Mouse (Mus musculus) limb, embryonic 11.5 days (tissue): ENCODE results near the gene Olfr867. TPM values are rescaled to one million over a fixed set of nuclear protein-coding genes. Genes with fewer than 3 reads are reported as not detected.

Experiments used
- ATAC-seq: fragments of 200-750 bp; cut with Nextera tagmentation; 2 replicates; pipeline ENCODE4 v1.8.0; 2017; ENCODE audit warnings: low read depth; ENCODE audit not compliant: insufficient number of reproducible peaks, low FRiP score, low TSS enrichment
- DNase-seq: peaks from one replicate; pipeline ENCODE4 v3.0.0-alpha.2; 2015; ENCODE audit warnings: low spot score
- H3K27ac ChIP-seq: fragments of 300-500 bp; sonication (generic); replicated peaks from 2 replicates; pipeline ENCODE4 v1.5.1; 2014; ENCODE audit warnings: low read depth, mild to moderate bottlenecking, low read length
- H3K27me3 ChIP-seq: fragments of 300-500 bp; sonication (generic); 2 replicates; pipeline ENCODE4 v1.6.1; 2014; ENCODE audit warnings: mild to moderate bottlenecking, low read length, mixed read lengths; ENCODE audit not compliant: control insufficient read depth, insufficient read depth
- H3K36me3 ChIP-seq: fragments of 300-500 bp; sonication (generic); 2 replicates; pipeline ENCODE4 v1.6.1; 2014; ENCODE audit warnings: mild to moderate bottlenecking, low read length, moderate library complexity, mixed read lengths; ENCODE audit not compliant: control insufficient read depth, insufficient read depth
- H3K4me1 ChIP-seq: fragments of 300-500 bp; sonication (generic); 2 replicates; pipeline ENCODE4 v1.6.1; 2014; ENCODE audit warnings: low read length, mixed read lengths; ENCODE audit not compliant: control insufficient read depth, insufficient read depth
- H3K4me2 ChIP-seq: fragments of 300-500 bp; sonication (generic); 2 replicates; pipeline ENCODE4 v1.6.1; 2014; ENCODE audit warnings: low read depth, mild to moderate bottlenecking, moderate library complexity; ENCODE audit not compliant: severe bottlenecking
- H3K4me3 ChIP-seq: fragments of 300-500 bp; sonication (generic); 2 replicates; pipeline ENCODE4 v1.5.1; 2014; ENCODE audit warnings: low read depth, low read length
- H3K9ac ChIP-seq: fragments of 300-500 bp; sonication (generic); 2 replicates; pipeline ENCODE4 v1.6.1; 2014; ENCODE audit warnings: mild to moderate bottlenecking, low read length
- H3K9me3 ChIP-seq: fragments of 300-500 bp; sonication (generic); 2 replicates; pipeline ENCODE4 v1.6.1; 2016; ENCODE audit warnings: low read length; ENCODE audit not compliant: control insufficient read depth
- WGBS: fragments of 180-500 bp; shearing (Covaris S2); extraction: QIAGEN DNeasy Blood & Tissue Kit; methylation state at CpG from one replicate; pipeline ENCODE4 v1.1.7; 2014; 5-methylcytosine and 5-hydroxymethylcytosine counted together
- polyA plus RNA-seq: library from polyadenylated mRNA; unstranded; fragments of >200 nt; fragmentation: Nextera tagmentation; extraction: Ambion mirVana; gene quantifications from 2 replicates; pipeline ENCODE4 v1.2.1, GENCODE M21; 2014

Gene Olfr867
- polyA plus RNA-seq, result not detected in 2 replicates

- Histone ChIP-seq H3K9me3 (no peaks in the 10 kb centered on the region), H3K4me2 (no peak within 1 kb of the TSS), H3K27me3 (no peaks in the 10 kb centered on the region), H3K9ac (no peak within 1 kb of the TSS), H3K27ac (no peak within 1 kb of the TSS), H3K4me1 (no peaks in the 10 kb centered on the region), H3K4me3 (no peak within 1 kb of the TSS), H3K36me3 (no peaks in the 10 kb centered on the region)
- ATAC-seq (no peak), DNase-seq (no peak)
- 76% methylated on average over 1 of the region's 1 CpGs for WGBS
These were observed at the start of gene Olfr867 for GRCm38 (mm10) chr9:20057462-20057861. TSS of gene Olfr867 (minus strand) at chr9:20057562.

GRCm38 (mm10) chr9:20098326-20098725 lies 41.0 kb upstream of the Olfr867 start, which contains the start of gene Olfr868:
TSS of gene Olfr868 (plus strand) at chr9:20098626.
- no peak for DNase-seq
- no peaks in the 10 kb centered on the region for H3K27me3 ChIP-seq
- no peaks in the 10 kb centered on the region for H3K4me1 ChIP-seq
- H3K9ac ChIP-seq, result no peak within 1 kb of the TSS
- no peak for ATAC-seq
- H3K27ac ChIP-seq, result no peak within 1 kb of the TSS
- H3K36me3 ChIP-seq, result no peaks in the 10 kb centered on the region
- no peak within 1 kb of the TSS for H3K4me3 ChIP-seq
- H3K9me3 ChIP-seq, result peaks cover 3% of the 10 kb centered on the region; the same call in 1 of the 2 replicates
- WGBS, result 57% methylated on average over 2 of the region's 2 CpGs
- H3K4me2 ChIP-seq, result no peak within 1 kb of the TSS

DNA sequence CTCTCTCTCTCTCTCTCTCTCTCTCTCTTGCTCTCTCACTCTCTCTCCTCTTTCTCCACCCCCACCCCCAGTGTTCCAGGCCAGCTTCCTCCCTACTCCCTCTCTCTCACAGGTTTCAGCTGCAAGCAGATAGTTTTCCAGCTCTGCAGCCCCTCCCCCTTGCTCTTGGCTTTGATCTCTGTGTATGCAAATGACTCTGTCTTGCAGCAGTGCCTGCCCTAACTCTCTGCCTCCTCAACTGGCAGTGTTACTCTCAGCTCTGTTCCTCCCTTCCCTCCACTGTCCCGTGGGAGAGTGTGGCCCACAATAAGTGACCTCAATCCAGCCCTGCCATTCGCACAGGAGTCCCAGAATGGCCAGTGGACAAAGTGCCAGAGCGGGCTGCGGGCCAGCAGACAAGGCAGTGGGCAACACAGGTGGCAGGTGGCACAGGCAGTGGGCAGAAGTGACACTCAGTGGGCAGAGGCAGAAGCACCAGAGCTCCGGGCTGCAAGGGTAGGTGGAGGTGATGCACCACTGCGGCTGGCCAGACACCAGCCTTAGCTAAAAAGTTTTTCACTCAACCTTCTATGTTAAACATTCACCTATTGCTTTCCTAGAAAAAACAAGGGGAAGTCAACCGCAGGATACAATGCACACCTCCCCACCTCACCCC lies 16.3 kb upstream of the Olfr867 start:
- no peak for DNase-seq
- Histone ChIP-seq H3K27me3 (no peaks in the 10 kb centered on the region), H3K36me3 (no peaks in the 10 kb centered on the region), H3K4me3 (no peak overlapping the region), H3K9ac (no peak overlapping the region), H3K4me2 (no peak overlapping the region), H3K27ac (no peak overlapping the region), H3K9me3 (peaks cover 3% of the 10 kb centered on the region; the same call in 1 of the 2 replicates), H3K4me1 (no peaks in the 10 kb centered on the region)
- 59% methylated on average over 7 of the region's 7 CpGs for whole genome bisulfite sequencing
- no peak for ATAC-seq

DNA sequence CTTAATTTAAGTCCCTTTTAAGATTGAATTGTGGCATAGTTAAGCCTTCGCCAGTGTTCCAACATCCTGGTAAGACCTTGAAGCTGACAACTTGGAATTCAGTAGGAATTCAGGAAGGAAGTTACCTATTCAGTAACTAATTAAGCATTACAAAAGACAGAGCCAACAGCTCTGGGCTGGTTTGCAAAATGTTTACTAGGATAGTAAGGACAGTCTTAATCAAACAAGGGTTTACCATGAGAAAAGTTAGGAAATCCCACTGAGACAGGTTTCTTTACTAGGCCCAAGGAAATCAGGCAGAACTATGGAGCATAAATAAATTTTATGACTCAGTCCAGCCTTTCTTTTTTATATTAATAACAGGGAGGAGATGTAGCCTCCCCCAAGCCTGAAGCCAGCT lies 13.9 kb upstream of the Olfr867 start:
- 91% methylated on average over 1 of the region's 1 CpGs for WGBS
- ATAC-seq, result no peak

DNA sequence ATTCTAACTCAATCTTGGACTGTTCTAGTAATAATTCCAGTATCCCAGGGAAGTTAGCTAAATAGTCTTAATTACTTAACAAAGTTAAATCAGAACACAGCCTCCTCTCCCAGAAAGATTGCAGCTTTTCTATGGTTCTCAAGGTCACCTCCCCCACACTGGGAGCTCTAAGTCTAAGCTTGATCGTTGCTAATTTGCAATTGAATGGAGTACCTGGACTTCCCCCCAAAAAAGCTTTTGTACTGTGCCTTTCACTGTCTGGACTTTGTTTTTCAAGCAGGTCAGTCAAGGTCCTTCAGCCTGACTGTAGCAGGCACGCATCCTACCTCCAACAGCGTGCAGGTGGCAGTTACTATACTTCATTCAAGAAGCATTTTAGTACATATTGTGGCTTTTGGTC lies 12.9 kb upstream of the Olfr867 start:
- Histone ChIP-seq H3K36me3 (no peaks in the 10 kb centered on the region), H3K4me2 (no peak overlapping the region), H3K4me1 (no peaks in the 10 kb centered on the region), H3K27ac (no peak overlapping the region), H3K9ac (no peak overlapping the region), H3K9me3 (0 out of 2 replicates have a peak, but pooled peaks cover 3% of the 10 kb centered on the region), H3K27me3 (no peaks in the 10 kb centered on the region), H3K4me3 (no peak overlapping the region)
- WGBS, result 78% methylated on average over 3 of the region's 3 CpGs
- no peak for DNase-seq
- no peak for ATAC-seq

More for the DNA sequence above, 13.9 kb upstream of the Olfr867 start:
- H3K27ac ChIP-seq, result no peak overlapping the region
- H3K36me3 ChIP-seq, result no peaks in the 10 kb centered on the region
- H3K27me3 ChIP-seq, result no peaks in the 10 kb centered on the region
- H3K4me2 ChIP-seq, result no peak overlapping the region
- no peak overlapping the region for H3K4me3 ChIP-seq
- H3K9me3 ChIP-seq, result peaks cover 3% of the 10 kb centered on the region; the same call in 1 of the 2 replicates
- H3K9ac ChIP-seq, result no peak overlapping the region
- H3K4me1 ChIP-seq, result no peaks in the 10 kb centered on the region
- no peak for DNase-seq

DNA sequence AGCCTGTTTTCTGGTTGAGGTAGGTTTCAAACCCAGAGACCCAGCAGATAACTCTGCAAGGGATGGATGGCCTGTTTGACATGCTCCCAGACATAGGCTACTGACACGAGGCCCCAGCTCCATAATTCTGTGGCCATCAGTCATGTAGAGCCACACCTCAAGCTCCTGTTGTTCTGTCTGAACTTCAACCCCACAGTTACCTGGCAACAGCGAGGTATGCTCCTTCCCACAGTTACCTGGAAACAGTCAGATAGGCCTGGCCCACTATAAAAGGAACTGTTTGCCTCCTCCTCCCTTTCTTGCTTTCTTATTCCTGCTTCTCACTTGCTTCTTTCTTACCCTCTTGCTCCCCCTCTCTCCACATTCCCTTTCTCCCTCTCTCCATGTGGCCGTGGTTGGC lies 9.4 kb downstream of the Olfr867 start:
- no peak overlapping the region for H3K9ac ChIP-seq
- no peak for DNase-seq
- 76% methylated on average over 3 of the region's 3 CpGs for WGBS

GRCm38 (mm10) chr9:20027935-20028334 lies 29.4 kb downstream of the Olfr867 start, which contains the start of gene Olfr866:
TSS of gene Olfr866 (minus strand) at chr9:20028035.
- H3K9ac ChIP-seq, result no peak within 1 kb of the TSS
- H3K4me1 ChIP-seq, result no peaks in the 10 kb centered on the region
- no peak within 1 kb of the TSS for H3K27ac ChIP-seq
- no peak within 1 kb of the TSS for H3K4me3 ChIP-seq
- H3K4me2 ChIP-seq, result no peak within 1 kb of the TSS
- ATAC-seq (no peak), DNase-seq (no peak)
- no peaks in the 10 kb centered on the region for H3K27me3 ChIP-seq
- 84% methylated on average over 2 of the region's 2 CpGs for WGBS
- H3K9me3 ChIP-seq, result no peaks in the 10 kb centered on the region
- H3K36me3 ChIP-seq, result no peaks in the 10 kb centered on the region

More for the DNA sequence above, 9.4 kb downstream of the Olfr867 start:
- Histone ChIP-seq H3K4me2 (no peak overlapping the region), H3K4me3 (no peak overlapping the region), H3K4me1 (no peaks in the 10 kb centered on the region), H3K9me3 (no peaks in the 10 kb centered on the region; the same call in 1 of the 2 replicates), H3K27ac (no peak overlapping the region), H3K27me3 (no peaks in the 10 kb centered on the region), H3K36me3 (no peaks in the 10 kb centered on the region)
- no peak for ATAC-seq
